Mouse (Mus musculus) cerebellum, adult 8-10 months (tissue): ENCODE results near the gene Tmprss11a.

Experiments used
- DNase-seq: peaks from one replicate; pipeline ENCODE4 v3.0.0; 2022

Gene Tmprss11a

GRCm38 (mm10) chr5:86468890-86469289 lies at the start of gene Tmprss11a:
TSS of gene Tmprss11a (minus strand) at chr5:86468990.
- no peak for DNase-seq

- DNase-seq, result no peak
Observed at GRCm38 (mm10) chr5:86518500-86518899, 49.7 kb upstream of the Tmprss11a start, which contains the start of gene Tmprss11g. TSS of gene Tmprss11g (minus strand) at chr5:86518600.

- DNase-seq, result no peak
Observed at GRCm38 (mm10) chr5:86511538-86511937, 42.7 kb upstream of the Tmprss11a start.

- peak; percentile 9 for DNase-seq
Observed at GRCm38 (mm10) chr5:86493453-86493852, 24.7 kb upstream of the Tmprss11a start.

- DNase-seq, result no peak
Observed at GRCm38 (mm10) chr5:86482562-86482961, 13.8 kb upstream of the Tmprss11a start.

- DNase-seq, result no peak
Observed at GRCm38 (mm10) chr5:86482031-86482430, 13.2 kb upstream of the Tmprss11a start.

GRCm38 (mm10) chr5:86473859-86474258 lies 5.1 kb upstream of the Tmprss11a start:
- DNase-seq, result no peak

- no peak for DNase-seq
Observed at GRCm38 (mm10) chr5:86439306-86439705, 29.5 kb downstream of the Tmprss11a start.

- DNase-seq, result no peak
Observed at GRCm38 (mm10) chr5:86438548-86438947, 30.2 kb downstream of the Tmprss11a start.

GRCm38 (mm10) chr5:86432697-86433096 lies 36.1 kb downstream of the Tmprss11a start:
- no peak for DNase-seq

- DNase-seq, result no peak
Observed at GRCm38 (mm10) chr5:86431096-86431495, 37.7 kb downstream of the Tmprss11a start.

GRCm38 (mm10) chr5:86421323-86422028 lies 47.3 kb downstream of the Tmprss11a start:
- DNase-seq, result no peak

- no peak for DNase-seq
Observed at GRCm38 (mm10) chr5:86419494-86419893, 49.3 kb downstream of the Tmprss11a start.

- no peak for DNase-seq
Observed at GRCm38 (mm10) chr5:86414280-86414679, 54.5 kb downstream of the Tmprss11a start.

- peak; percentile 47 for DNase-seq
Observed at GRCm38 (mm10) chr5:86410815-86411214, 58.0 kb downstream of the Tmprss11a start.

- no peak for DNase-seq
Observed at GRCm38 (mm10) chr5:86407941-86408340, 60.8 kb downstream of the Tmprss11a start.

- DNase-seq, result no peak
Observed at GRCm38 (mm10) chr5:86407191-86407590, 61.6 kb downstream of the Tmprss11a start.

- no peak for DNase-seq
Observed at GRCm38 (mm10) chr5:86373320-86373719, 95.5 kb downstream of the Tmprss11a start, which contains the start of gene Tmprss11d. TSS of gene Tmprss11d (minus strand) at chr5:86373420.
